ENCODE assay signal across 12 mouse cellular contexts in the genomic region with DNA sequence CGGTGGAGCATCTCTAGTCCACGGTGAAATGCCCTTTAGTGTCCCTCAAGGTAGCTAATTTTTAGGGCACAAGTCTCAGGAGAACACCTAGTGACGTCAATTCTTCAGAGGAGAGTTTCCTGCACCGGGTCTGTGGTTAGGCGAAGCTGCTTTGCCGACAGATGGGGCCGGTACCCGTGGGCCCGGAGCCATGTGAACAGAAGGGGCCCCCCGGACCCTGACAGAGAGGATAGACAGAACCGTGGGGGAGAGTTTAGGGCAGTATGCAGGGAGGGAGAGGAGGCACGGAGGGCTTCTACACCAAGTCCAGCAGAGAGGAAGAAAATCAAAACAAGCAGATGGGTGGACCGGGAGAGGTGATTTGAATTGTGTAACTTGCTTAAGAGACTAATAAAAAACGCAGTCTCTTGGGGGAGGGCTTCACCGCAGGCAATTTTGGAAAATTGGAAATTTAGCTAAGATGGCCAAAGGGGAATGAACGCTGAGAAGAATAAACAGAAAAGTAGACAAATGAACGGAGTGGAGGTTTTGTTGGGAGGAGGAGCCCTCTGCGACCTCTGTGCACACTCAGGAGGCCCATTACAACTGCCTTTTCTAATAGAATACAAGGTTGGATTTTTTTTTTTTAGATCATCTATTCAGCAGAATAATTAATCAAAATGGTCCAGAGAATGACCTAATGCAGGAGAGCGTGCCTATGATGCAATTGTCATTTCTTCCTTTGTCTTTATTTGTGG.
DNase-seq lines count a peak whose midpoint lies in the region; ATAC-seq and TF ChIP-seq lines count a peak whose summit lies in the region.
"Had no signal": no experiment of that assay in that cellular context is flagged by ENCODE, and none has a peak within 500 bp of the region (broad histone marks: within the 10 kb centered on the region; RNA-seq: fewer than 3 reads in every experiment).

No protein-coding gene starts in this region.

- H3K4me1 ChIP-seq in forebrain, embryonic 14.5 days (ENCODE audit: control insufficient read depth, insufficient read depth, low read length), result peaks cover 23% of the 10 kb centered on the region
- no peaks in the 10 kb centered on the region for H3K4me1 ChIP-seq in midbrain, postnatal 0 days (ENCODE audit: insufficient read depth, low read length)

- no peaks in the 10 kb centered on the region for H3K9me3 ChIP-seq in forebrain, embryonic 14.5 days (replicated peaks; ENCODE audit: control insufficient read depth, low read length)
- no peaks in the 10 kb centered on the region for H3K9me3 ChIP-seq in midbrain, postnatal 0 days (ENCODE audit: low read length)

- peak overlapping the region; percentile 30; the same call in 1 of the 2 replicates for H3K9ac ChIP-seq in forebrain, embryonic 14.5 days (ENCODE audit: low read length)
- no peak overlapping the region for H3K9ac ChIP-seq in midbrain, postnatal 0 days (replicated peaks; ENCODE audit: low read length, poor library complexity, severe bottlenecking)

- peak; percentile 88 for ATAC-seq in forebrain, embryonic 14.5 days
- no peak for ATAC-seq in midbrain, postnatal 0 days (ENCODE audit: low FRiP score)

- peak; percentile 76 for DNase-seq in heart, adult 11 months
- no peak for DNase-seq in heart, postnatal 4 days
- DNase-seq in cerebellum, adult 18-20 months, result peak; percentile 92 to 93
- DNase-seq in forebrain, embryonic 14.5 days (ENCODE audit: low spot score), result peak; percentile 79
- peak; percentile 54 for DNase-seq in midbrain, postnatal 0 days (ENCODE audit: low spot score)
- DNase-seq in spleen, adult 12 weeks (ENCODE audit: low spot score), result no peak
- no peak for DNase-seq in urinary bladder, adult 18-20 months (ENCODE audit: low spot score in 2 of 2)
- no peak for DNase-seq in ovary, postnatal 10 days (ENCODE audit: low spot score)
- DNase-seq: adrenal gland, adult 8-10 months; kidney, postnatal 14 days had no signal

- H3K27ac ChIP-seq in forebrain, embryonic 14.5 days (ENCODE audit: low read depth, low read length), result peak overlapping the region; percentile 61
- H3K27ac ChIP-seq in midbrain, postnatal 0 days (ENCODE audit: low read depth, low read length), result no peak overlapping the region

- no peaks in the 10 kb centered on the region for H3K36me3 ChIP-seq in forebrain, embryonic 14.5 days (ENCODE audit: control insufficient read depth, insufficient read depth, low read length)
- H3K36me3 ChIP-seq in midbrain, postnatal 0 days (ENCODE audit: insufficient read depth, low read length), result no peaks in the 10 kb centered on the region

- H3K4me2 ChIP-seq in forebrain, embryonic 14.5 days (ENCODE audit: low read length), result 0 out of 2 replicates have a peak overlapping the region, but pooled peaks have one; percentile 10
- H3K4me2 ChIP-seq in midbrain, postnatal 0 days (ENCODE audit: low read depth, low read length, poor library complexity, severe bottlenecking), result no peak overlapping the region

- H3K27me3 ChIP-seq in forebrain, embryonic 14.5 days (replicated peaks; ENCODE audit: control insufficient read depth, insufficient read depth, low read length), result no peaks in the 10 kb centered on the region
- H3K27me3 ChIP-seq in midbrain, postnatal 0 days (ENCODE audit: insufficient read depth, low read length), result no peaks in the 10 kb centered on the region

- no peak overlapping the region for H3K4me3 ChIP-seq in forebrain, embryonic 14.5 days (ENCODE audit: low read depth, low read length)
- no peak overlapping the region for H3K4me3 ChIP-seq in midbrain, postnatal 0 days (ENCODE audit: low read depth, low read length)
- H3K4me3 ChIP-seq: erythroblast, embryonic 14.5 days; myocyte had no signal

- WGBS in forebrain, embryonic 14.5 days, result 32% methylated on average over 19 of the region's 19 CpGs
- 56% methylated on average over 19 of the region's 19 CpGs for WGBS in midbrain, postnatal 0 days

- no peak for TF ChIP-seq CTCF in midbrain, postnatal 0 days (IDR thresholded peaks at IDR 0.05)

Comparison
In these comparisons a context has a peak if more than half of its experiments do, and no peak if none do; other contexts are left out.
1. DNase-seq: peak in heart, adult 11 months (single experiment), cerebellum, adult 18-20 months (2 of 2), forebrain, embryonic 14.5 days (single experiment) and midbrain, postnatal 0 days (single experiment); none in heart, postnatal 4 days (single experiment), spleen, adult 12 weeks (single experiment), urinary bladder, adult 18-20 months (0 of 2) and ovary, postnatal 10 days (single experiment).